Mouse (Mus musculus) C2C12 (cell line): Measurements from ENCODE around the gene Galnt15. TPM values are rescaled to one million over a fixed set of nuclear protein-coding genes. Genes with fewer than 3 reads are reported as not detected.
A peak's percentile ranks its signal among the peaks of the same experiment; 100 is the strongest.

ENCODE experiments used
- H3K27me3 ChIP-seq: one replicate; pipeline ENCODE4 v1.6.1; 2011; ENCODE audit not compliant: control insufficient read depth, insufficient read depth, insufficient read length
- H3K36me3 ChIP-seq: one replicate; pipeline ENCODE4 v1.6.1; 2011; ENCODE audit not compliant: control insufficient read depth, insufficient read depth
- H3K4me3 ChIP-seq: one replicate; pipeline ENCODE4 v1.5.1; 2011; ENCODE audit warnings: mild to moderate bottlenecking, control low read depth; ENCODE audit not compliant: poor library complexity, insufficient read depth, severe bottlenecking
- H3K79me2 ChIP-seq: one replicate; pipeline ENCODE4 v1.6.1; 2011; ENCODE audit not compliant: control insufficient read depth, insufficient read depth
- H3K79me3 ChIP-seq: one replicate; pipeline ENCODE4 v1.6.1; 2011; ENCODE audit warnings: low read depth, control low read depth
- H3ac ChIP-seq: one replicate; pipeline ENCODE3; 2011; ENCODE audit warnings: low read depth; ENCODE audit not compliant: control insufficient read depth, insufficient read length
- CEBPB ChIP-seq: IDR thresholded peaks from one replicate; pipeline ENCODE4 v1.6.1; 2011; ENCODE audit warnings: low read depth, mild to moderate bottlenecking, control low read depth, moderate library complexity
- CTCF ChIP-seq: IDR thresholded peaks from one replicate; pipeline ENCODE4 v1.5.1; 2011; ENCODE audit not compliant: control insufficient read depth, insufficient read depth, insufficient read length
- FOSL1 ChIP-seq: IDR thresholded peaks from one replicate; pipeline ENCODE4 v1.8.0; 2011; ENCODE audit warnings: mild to moderate bottlenecking, low read length; ENCODE audit not compliant: poor library complexity, insufficient read depth, severe bottlenecking
- MAX ChIP-seq: IDR thresholded peaks from one replicate; pipeline ENCODE4 v1.6.1; 2011; ENCODE audit warnings: mild to moderate bottlenecking, control low read depth
- MYOD1 ChIP-seq: IDR thresholded peaks from one replicate; pipeline ENCODE4 v1.6.1; 2011; ENCODE audit warnings: low read depth; ENCODE audit not compliant: control insufficient read depth, insufficient read length
- MYOG ChIP-seq: IDR thresholded peaks from one replicate; pipeline ENCODE4 v1.6.1; 2011; ENCODE audit not compliant: control insufficient read depth, insufficient read length; ENCODE audit errors: extremely low read depth
- USF1 ChIP-seq: IDR thresholded peaks from one replicate; pipeline ENCODE4 v1.6.1; 2011; ENCODE audit warnings: low read depth, mild to moderate bottlenecking, control low read depth, moderate library complexity
- polyA plus RNA-seq: library from polyadenylated mRNA; unstranded; fragments of >200 nt; fragmentation: generic; extraction: Trizol; gene quantifications from one replicate; pipeline ENCODE4 v1.2.1, GENCODE M21; 2012; ENCODE audit warnings: missing spikeins

Gene Galnt15
- polyA plus RNA-seq, 1 experiment, result 0.23 TPM

DNA sequence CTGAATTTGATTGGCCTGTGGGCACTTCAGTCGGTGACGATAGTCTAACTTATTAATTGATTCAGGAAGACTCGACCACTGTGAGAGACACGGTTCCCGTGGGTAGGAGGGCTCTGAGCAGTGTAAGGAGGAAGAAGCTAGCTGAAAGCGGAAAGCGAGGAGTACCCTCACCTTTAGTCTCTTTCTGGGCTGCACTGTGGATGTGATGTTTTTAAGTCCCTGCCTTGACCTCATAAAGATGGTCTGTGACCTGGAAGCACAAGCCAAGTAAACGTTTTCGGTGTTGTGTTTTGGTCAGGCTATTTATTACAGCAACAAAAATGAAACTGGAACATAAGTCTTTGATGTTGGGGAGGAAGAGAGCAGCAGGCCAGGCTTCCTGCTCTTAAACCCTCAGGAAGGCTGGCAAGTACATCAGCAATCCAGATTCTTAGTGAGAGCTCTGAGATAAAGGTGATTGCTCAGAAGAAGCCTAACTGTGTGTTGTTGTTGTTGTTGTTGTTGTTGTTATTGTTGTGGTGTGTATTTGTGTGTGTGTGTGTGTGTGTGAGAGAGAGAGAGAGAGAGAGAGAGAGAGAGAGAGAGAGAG lies 23.0 kb upstream of the Galnt15 start:
- H3K79me3 ChIP-seq, result no peaks in the 10 kb centered on the region
- H3K36me3 ChIP-seq, result no peaks in the 10 kb centered on the region
- H3K27me3 ChIP-seq, result no peaks in the 10 kb centered on the region
- no peak overlapping the region for H3K4me3 ChIP-seq
- H3ac ChIP-seq, result no peak overlapping the region
- H3K79me2 ChIP-seq, result no peaks in the 10 kb centered on the region
- TF ChIP-seq MAX, result no peak
- TF ChIP-seq CEBPB, result no peak
- TF ChIP-seq CTCF, result no peak
- no peak for TF ChIP-seq MYOD1
- no peak for TF ChIP-seq FOSL1
- no peak for TF ChIP-seq MYOG
- no peak for TF ChIP-seq USF1

DNA sequence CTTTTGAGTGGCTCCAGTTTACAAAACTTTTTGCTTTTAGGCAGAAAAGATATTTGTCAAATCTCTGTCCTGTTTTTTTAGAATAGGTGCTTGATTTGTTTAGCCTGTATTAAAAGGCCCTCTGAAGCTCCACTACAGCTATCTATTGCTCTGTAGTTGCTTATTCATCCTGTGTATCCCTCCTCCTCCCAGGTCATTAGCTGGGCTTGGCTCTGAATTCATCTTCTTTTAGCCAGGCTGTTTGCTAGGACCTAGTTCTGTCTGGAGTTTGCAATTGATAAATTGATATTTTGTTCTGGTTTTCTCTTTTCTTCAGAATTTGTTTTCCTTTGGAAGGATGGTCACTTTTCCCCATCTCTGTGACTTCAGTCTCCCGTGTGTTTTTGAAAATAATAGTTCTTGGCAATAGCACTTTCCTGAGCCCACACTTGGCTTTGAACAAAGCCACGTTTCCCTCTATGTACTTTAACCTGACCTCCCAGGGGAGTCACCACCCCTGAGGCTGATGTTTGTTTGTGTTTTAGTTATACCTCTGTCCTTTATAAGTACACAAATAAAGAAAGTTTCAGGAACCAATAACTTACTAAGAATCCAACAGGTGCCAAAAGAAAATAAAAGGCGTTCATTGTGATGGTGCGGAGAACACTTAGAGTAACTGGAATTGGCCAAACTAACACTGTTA lies 21.0 kb upstream of the Galnt15 start:
- Histone ChIP-seq H3K4me3 (no peak overlapping the region), H3K79me3 (no peaks in the 10 kb centered on the region), H3K27me3 (no peaks in the 10 kb centered on the region), H3K79me2 (no peaks in the 10 kb centered on the region), H3ac (no peak overlapping the region), H3K36me3 (no peaks in the 10 kb centered on the region)
- no peak for TF ChIP-seq FOSL1
- no peak for TF ChIP-seq CTCF
- no peak for TF ChIP-seq MYOD1
- no peak for TF ChIP-seq MYOG
- TF ChIP-seq CEBPB, result no peak
- TF ChIP-seq USF1, result no peak
- no peak for TF ChIP-seq MAX

DNA sequence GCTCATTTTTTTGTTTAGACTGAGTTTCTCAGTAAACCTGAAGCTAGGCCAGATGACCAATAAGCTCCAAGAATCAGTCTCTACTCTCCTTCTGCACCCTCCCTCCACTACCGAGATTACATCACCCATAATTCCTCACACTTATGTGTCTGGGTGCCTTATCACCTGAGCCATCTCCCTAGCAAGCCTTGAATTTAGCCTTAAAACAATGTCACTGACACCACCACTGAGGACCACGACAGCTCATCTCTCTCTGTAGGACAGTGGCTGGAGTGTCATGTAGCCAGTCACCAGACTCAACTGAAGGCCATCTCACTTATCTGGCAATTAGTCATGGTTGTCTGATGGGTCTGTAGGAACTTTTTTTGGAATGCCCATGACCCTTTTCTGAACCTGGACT lies 19.1 kb upstream of the Galnt15 start:
- Histone ChIP-seq H3K36me3 (no peaks in the 10 kb centered on the region), H3K79me3 (no peaks in the 10 kb centered on the region), H3K4me3 (no peak overlapping the region), H3K79me2 (no peaks in the 10 kb centered on the region), H3ac (no peak overlapping the region), H3K27me3 (no peaks in the 10 kb centered on the region)
- no peak for TF ChIP-seq MYOG
- no peak for TF ChIP-seq MYOD1
- no peak for TF ChIP-seq USF1
- TF ChIP-seq MAX, result no peak

DNA sequence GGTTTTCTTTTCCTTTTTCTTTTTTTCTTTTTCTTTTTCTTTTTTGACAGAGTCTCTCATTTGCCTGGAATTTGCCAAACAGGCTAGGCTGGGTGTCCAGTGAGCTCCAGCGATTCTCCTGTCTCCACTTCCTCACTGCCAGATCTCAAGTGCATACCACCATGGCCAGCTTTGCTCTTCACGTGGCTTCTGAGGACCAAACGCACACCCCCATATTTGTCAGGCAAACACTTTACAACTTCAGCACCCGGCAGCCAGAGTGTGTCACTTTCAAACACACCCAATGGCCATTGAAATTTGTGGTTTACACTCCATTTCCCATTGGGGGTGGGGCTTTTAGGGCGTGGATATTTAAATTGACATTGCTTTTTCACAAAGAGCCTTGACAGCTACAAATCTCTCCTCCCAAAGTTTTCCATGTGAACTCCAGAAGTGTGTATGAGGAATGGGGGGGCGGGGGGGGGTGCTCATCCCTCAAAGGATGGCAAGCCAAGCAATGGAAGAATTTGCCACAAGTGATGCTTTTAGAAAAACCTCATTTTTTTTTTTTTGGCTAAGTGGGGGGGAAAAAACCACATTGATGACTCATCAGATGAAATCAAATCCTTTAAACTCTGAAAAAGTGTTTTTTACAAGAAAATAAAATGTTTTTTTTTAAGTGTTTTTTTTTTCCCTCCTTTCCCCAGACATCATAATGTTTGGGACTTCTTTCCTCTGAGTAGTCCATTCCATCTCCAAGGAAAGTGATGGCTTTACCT lies 17.1 kb upstream of the Galnt15 start:
- H3K79me3 ChIP-seq, result no peaks in the 10 kb centered on the region
- H3ac ChIP-seq, result no peak overlapping the region
- TF ChIP-seq USF1 (peak; percentile 63), MAX (peak; percentile 82), FOSL1 (peak; percentile 22), MYOG (no peak)
- H3K79me2 ChIP-seq, result no peaks in the 10 kb centered on the region
- H3K4me3 ChIP-seq, result no peak overlapping the region
- no peaks in the 10 kb centered on the region for H3K36me3 ChIP-seq
- H3K27me3 ChIP-seq, result no peaks in the 10 kb centered on the region

DNA sequence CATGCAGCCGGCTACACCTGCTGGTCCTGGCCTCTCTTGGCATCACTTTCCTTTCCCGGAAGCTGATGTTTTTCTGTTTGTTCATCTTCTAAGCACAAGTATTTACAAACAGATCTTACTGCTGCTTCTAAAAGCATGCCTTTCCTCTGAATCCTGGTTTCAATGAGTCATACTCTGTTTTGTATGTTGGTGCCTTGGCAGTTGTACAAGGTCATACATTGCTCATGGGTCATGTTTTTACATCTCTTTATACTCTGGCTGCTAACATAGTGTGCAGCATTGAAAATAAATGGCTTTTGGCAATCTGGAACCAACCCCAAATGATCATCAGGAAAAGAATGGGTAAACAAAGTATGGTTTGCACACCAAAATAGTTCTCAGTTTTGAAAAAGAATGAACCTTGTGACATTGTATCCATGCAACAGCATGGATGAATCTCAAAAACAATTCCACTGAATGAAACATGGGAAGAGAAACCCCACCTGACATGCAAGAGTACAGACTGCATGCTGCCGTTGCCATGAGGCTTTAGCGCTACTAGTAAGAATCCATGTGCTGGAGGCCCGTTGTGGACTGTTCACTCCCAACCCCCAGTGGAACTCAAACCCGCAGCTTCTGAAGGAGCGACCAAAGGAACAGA lies 13.5 kb upstream of the Galnt15 start:
- Histone ChIP-seq H3K27me3 (no peaks in the 10 kb centered on the region), H3K79me2 (no peaks in the 10 kb centered on the region), H3K79me3 (no peaks in the 10 kb centered on the region), H3K4me3 (no peak overlapping the region), H3ac (no peak overlapping the region), H3K36me3 (no peaks in the 10 kb centered on the region)
- TF ChIP-seq MAX (peak; percentile 46), FOSL1 (peak; percentile 82), CEBPB (no peak)

DNA sequence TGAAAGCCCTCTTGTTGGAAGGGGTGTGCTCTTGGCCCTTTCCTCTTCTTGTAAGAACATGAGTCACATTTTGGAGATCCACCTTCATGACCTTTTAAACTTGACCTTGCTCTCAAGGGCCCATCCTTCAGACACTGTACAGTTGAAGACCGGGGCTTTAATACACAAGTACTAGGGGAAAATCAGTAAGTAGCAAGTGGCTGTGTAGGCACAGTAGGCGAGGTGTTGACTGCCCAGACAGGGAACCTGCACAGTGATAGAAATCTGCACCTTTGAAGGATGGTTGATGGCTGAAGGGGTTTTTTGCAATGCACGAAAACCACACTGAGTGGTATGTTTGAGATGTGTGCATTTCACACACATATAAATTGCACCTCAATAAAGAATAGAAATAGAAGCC lies 12.3 kb upstream of the Galnt15 start:
- TF ChIP-seq MYOD1, result no peak
- TF ChIP-seq MYOG, result no peak
- TF ChIP-seq CTCF, result no peak
- TF ChIP-seq MAX, result no peak
- no peak for TF ChIP-seq CEBPB
- H3K36me3 ChIP-seq, result no peaks in the 10 kb centered on the region
- no peaks in the 10 kb centered on the region for H3K79me3 ChIP-seq
- H3K4me3 ChIP-seq, result no peak overlapping the region
- H3K27me3 ChIP-seq, result no peaks in the 10 kb centered on the region
- H3ac ChIP-seq, result no peak overlapping the region
- H3K79me2 ChIP-seq, result no peaks in the 10 kb centered on the region
